Mouse (Mus musculus) layer of hippocampus, adult 2 months (tissue): ENCODE data around the gene Eef1a1. TPM values are rescaled to one million over a fixed set of nuclear protein-coding genes. Genes with fewer than 3 reads are reported as not detected.
A peak's percentile ranks its signal among the peaks of the same experiment; 100 is the strongest.
"Not testable (repeated sequence)": the region's sequence is repeated elsewhere in the genome, so short reads cannot be mapped to it uniquely, and the experiment has no call there.

Source experiments
- DNase-seq, 2 experiments: peaks; one replicate each; pipeline ENCODE4 v3.0.0; 2022; ENCODE audit warnings: low spot score in 2 of 2
- H3K27ac ChIP-seq: fragments of 200-600 bp; 2 replicates; pipeline ENCODE4 v1.8.1; 2022
- H3K4me3 ChIP-seq: fragments of 200-600 bp; 2 replicates; pipeline ENCODE4 v1.8.1; 2022; ENCODE audit warnings: mild to moderate bottlenecking
- CTCF ChIP-seq: fragments of 200-600 bp; conservative IDR thresholded peaks from 2 replicates; pipeline ENCODE4 v1.8.1; 2022; ENCODE audit warnings: antibody characterized with exemption, mild to moderate bottlenecking, moderate library complexity
- total RNA-seq, 2 experiments: library from RNA; stranded (reverse); gene quantifications; 2 replicates each; pipeline ENCODE4 v1.2.3; 2021

The Eef1a1 gene
- total RNA-seq, 2 experiments from 2014 or later, result 3,119 to 3,317 TPM

GRCm38 (mm10) chr9:78520780-78521601, 32.0 kb upstream of the Eef1a1 start:
- Histone ChIP-seq H3K4me3 (peak overlapping the region; percentile 54), H3K27ac (no peak overlapping the region)
- no peak for TF ChIP-seq CTCF
- DNase-seq, result no peak

DNA sequence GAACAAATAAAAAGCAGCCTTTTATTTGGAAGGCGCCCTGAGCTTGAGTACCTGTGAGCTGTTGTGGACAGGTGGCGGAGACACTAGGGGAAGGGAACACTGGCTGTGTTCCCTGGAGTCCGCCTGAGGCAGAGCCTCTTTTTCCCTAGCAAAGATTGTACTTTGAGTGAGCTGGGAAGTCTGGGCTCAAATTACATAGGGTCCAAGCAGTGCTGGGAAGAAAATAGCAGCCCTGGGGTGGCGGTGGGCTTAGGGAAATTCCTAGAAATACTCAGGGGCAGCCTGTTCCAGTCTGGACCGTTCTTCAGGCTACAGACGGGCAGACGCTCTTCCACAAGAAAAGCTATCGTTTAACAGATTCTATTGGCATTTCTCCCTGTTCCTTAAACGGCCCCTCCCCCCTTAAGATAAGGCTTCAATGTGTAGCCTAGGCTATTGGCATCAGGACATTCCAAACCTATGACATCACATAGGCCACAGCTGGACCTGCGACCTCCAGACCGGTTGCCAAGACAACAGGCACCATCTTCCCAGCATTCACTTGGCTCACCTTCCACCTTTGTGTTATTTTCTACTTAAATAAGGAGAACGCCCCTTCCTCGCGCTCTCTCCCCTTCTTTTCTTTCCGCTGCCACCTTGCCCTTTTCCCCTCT, 31.3 kb upstream of the Eef1a1 start:
- no peak for DNase-seq
- no peak for TF ChIP-seq CTCF
- Histone ChIP-seq H3K27ac (no peak overlapping the region), H3K4me3 (peak overlapping the region; percentile 54)

GRCm38 (mm10) chr9:78517237-78517636, 28.3 kb upstream of the Eef1a1 start:
- H3K4me3 ChIP-seq, H3K27ac ChIP-seq, DNase-seq: not testable (repeated sequence)

GRCm38 (mm10) chr9:78516125-78516524, 27.2 kb upstream of the Eef1a1 start:
- TF ChIP-seq CTCF, result no peak
- Histone ChIP-seq H3K4me3 (no peak overlapping the region), H3K27ac (no peak overlapping the region)
- DNase-seq, result no peak

DNA sequence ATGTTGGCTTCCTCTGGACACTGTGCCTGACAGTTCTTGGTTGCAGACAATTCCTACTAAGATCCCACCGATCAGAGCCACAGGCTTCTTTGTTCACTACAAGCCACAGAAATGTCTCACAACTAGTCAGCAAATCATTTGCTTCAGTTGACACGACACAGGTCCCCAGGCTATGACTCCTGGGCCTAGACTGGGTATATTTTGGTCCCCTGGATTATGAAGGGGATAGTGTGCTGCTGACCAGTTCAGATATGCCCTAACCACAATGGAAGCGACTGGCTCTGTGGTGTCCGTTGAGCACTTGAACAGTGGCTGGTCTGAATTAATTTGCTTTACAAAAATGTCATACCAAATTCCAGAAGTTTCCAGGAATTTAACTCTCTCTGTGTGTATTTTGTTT, 25.7 kb upstream of the Eef1a1 start:
- DNase-seq, result no peak

GRCm38 (mm10) chr9:78513776-78514500, 25.0 kb upstream of the Eef1a1 start:
- Histone ChIP-seq H3K4me3 (no peak overlapping the region), H3K27ac (no peak overlapping the region)
- TF ChIP-seq CTCF, result no peak
- no peak for DNase-seq

More for the DNA sequence above, 25.7 kb upstream of the Eef1a1 start:
- Histone ChIP-seq H3K4me3 (no peak overlapping the region), H3K27ac (no peak overlapping the region)
- TF ChIP-seq CTCF, result no peak

GRCm38 (mm10) chr9:78511705-78512104, 22.8 kb upstream of the Eef1a1 start:
- no peak for TF ChIP-seq CTCF
- no peak overlapping the region for H3K4me3 ChIP-seq
- no peak for DNase-seq

GRCm38 (mm10) chr9:78508106-78508786, 19.3 kb upstream of the Eef1a1 start:
- Histone ChIP-seq H3K4me3 (no peak overlapping the region), H3K27ac (no peak overlapping the region)
- DNase-seq, result no peak
- no peak for TF ChIP-seq CTCF

More at GRCm38 (mm10) chr9:78511705-78512104, 22.8 kb upstream of the Eef1a1 start:
- no peak overlapping the region for H3K27ac ChIP-seq

DNA sequence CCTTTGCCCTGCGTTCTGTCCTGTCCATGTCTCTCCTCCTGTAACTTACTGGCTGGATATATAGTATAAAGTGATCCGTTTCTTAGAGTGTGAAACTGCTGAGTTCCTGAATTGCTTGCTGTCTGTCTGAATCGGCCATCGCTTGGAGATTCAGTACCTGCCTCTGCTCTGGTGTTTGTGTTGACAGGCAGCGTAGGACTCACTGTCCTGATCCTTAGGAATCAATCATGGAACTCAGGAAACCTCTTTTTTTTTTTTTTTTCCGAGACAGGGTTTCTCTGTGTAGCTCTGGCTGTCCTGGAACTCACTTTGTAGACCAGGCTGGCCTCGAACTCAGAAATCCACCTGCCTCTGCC, 17.7 kb upstream of the Eef1a1 start:
- TF ChIP-seq CTCF, result no peak
- DNase-seq, result no peak

GRCm38 (mm10) chr9:78506002-78506721, 17.2 kb upstream of the Eef1a1 start:
- no peak overlapping the region for H3K27ac ChIP-seq
- no peak overlapping the region for H3K4me3 ChIP-seq
- no peak for TF ChIP-seq CTCF
- DNase-seq, result no peak

More for the DNA sequence above, 17.7 kb upstream of the Eef1a1 start:
- Histone ChIP-seq H3K4me3 (no peak overlapping the region), H3K27ac (no peak overlapping the region)

- H3K4me3 ChIP-seq, result no peak overlapping the region
- H3K27ac ChIP-seq, result no peak overlapping the region
- no peak for TF ChIP-seq CTCF
- no peak for DNase-seq
Observed at GRCm38 (mm10) chr9:78505223-78505622, 16.3 kb upstream of the Eef1a1 start.

GRCm38 (mm10) chr9:78504679-78505078, 15.7 kb upstream of the Eef1a1 start:
- no peak overlapping the region for H3K4me3 ChIP-seq
- no peak for TF ChIP-seq CTCF

More at GRCm38 (mm10) chr9:78504679-78505078, 15.7 kb upstream of the Eef1a1 start:
- DNase-seq, result no peak
- H3K27ac ChIP-seq, result no peak overlapping the region
